Mouse (Mus musculus) midbrain, embryonic 16.5 days (tissue): ENCODE data around the gene Kif18b. TPM values are rescaled to one million over a fixed set of nuclear protein-coding genes. Genes with fewer than 3 reads are reported as not detected.
A peak's percentile ranks its signal among the peaks of the same experiment; 100 is the strongest.

Experiments
- ATAC-seq: fragments of 200-750 bp; cut with Nextera tagmentation; 2 replicates; pipeline ENCODE4 v1.8.0; 2017; ENCODE audit warnings: moderate TSS enrichment
- H3K27ac ChIP-seq: fragments of 300-500 bp; sonication (generic); 2 replicates; pipeline ENCODE4 v1.5.1; 2014; ENCODE audit warnings: mild to moderate bottlenecking, low read length, mixed read lengths
- H3K27me3 ChIP-seq: fragments of 300-500 bp; sonication (generic); 2 replicates; pipeline ENCODE4 v1.6.1; 2014; ENCODE audit warnings: low read depth, low read length, mixed read lengths; ENCODE audit not compliant: control insufficient read depth, insufficient read depth
- H3K36me3 ChIP-seq: fragments of 300-500 bp; sonication (generic); 2 replicates; pipeline ENCODE4 v1.6.1; 2014; ENCODE audit warnings: mild to moderate bottlenecking, low read length, moderate library complexity, mixed read lengths; ENCODE audit not compliant: control insufficient read depth, insufficient read depth
- H3K4me1 ChIP-seq: fragments of 300-500 bp; sonication (generic); 2 replicates; pipeline ENCODE4 v1.6.1; 2014; ENCODE audit warnings: mild to moderate bottlenecking, low read length, mixed read lengths; ENCODE audit not compliant: control insufficient read depth, insufficient read depth
- H3K4me2 ChIP-seq: fragments of 300-500 bp; sonication (generic); 2 replicates; pipeline ENCODE4 v1.6.1; 2014; ENCODE audit warnings: mild to moderate bottlenecking, low read length, mixed read lengths
- H3K4me3 ChIP-seq: fragments of 300-500 bp; sonication (generic); 2 replicates; pipeline ENCODE4 v1.5.1; 2014; ENCODE audit warnings: low read depth, mild to moderate bottlenecking, low read length, moderate library complexity, mixed read lengths
- H3K9ac ChIP-seq: fragments of 300-500 bp; sonication (generic); 2 replicates; pipeline ENCODE4 v1.6.1; 2014; ENCODE audit warnings: low read depth, low read length, mixed read lengths
- H3K9me3 ChIP-seq: fragments of 300-500 bp; sonication (generic); replicated peaks from 2 replicates; pipeline ENCODE4 v1.6.1; 2014; ENCODE audit warnings: mild to moderate bottlenecking, low read length, mixed read lengths; ENCODE audit not compliant: control insufficient read depth, poor library complexity, severe bottlenecking
- WGBS: fragments of 180-500 bp; shearing (Covaris S2); extraction: QIAGEN DNeasy Blood & Tissue Kit; methylation state at CpG from one replicate; pipeline ENCODE4 v1.1.7; 2014; 5-methylcytosine and 5-hydroxymethylcytosine counted together
- polyA plus RNA-seq: library from polyadenylated mRNA; unstranded; fragments of >200 nt; fragmentation: Nextera tagmentation; extraction: Ambion mirVana; gene quantifications from 2 replicates; pipeline ENCODE4 v1.2.1, GENCODE M21; 2015

The Kif18b gene
- polyA plus RNA-seq: 0.75 and 1.4 TPM in 2 replicates

DNA sequence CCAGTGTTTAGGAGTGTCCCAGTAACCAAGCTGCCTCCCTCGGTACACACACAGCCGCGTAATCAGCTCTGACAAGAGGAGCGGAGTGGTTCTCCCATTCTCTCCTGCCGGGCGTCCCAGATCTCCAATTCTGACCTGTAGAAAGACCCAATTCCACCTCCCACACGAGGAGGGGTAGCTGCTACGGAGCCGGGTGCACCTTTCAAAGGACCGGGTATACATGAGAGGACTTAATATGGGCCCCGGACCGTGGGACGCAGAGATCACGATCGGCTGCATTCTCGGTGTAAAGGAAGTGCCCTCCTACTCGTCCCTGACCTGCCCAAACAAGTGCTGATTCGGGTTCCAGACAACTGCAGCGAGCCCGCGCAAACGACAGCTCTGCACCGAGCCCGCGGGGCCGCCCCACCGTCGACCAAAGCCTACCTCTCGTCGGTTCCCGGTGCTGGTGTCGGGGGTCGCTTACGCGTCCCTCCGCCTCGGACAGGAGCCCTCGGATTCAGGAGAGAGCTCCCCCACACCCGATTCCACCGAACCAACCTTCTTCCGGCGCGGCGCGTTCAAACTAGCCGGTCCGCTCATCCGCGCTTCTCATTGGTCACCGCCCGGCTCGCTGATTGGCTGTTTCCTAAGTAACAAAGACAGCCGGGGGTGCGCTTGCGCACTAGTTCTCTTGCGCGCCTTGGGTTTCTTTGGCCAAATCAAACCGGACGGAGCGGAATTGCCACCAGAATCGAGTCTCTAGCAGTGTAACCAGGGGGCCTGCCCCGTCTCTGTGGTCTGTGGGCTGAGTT lies at the start of gene Kif18b:
Kif18b (minus strand) TSS at position 568 of the 794 bp plus-strand sequence.
- Histone ChIP-seq H3K9me3 (no peaks in the 10 kb centered on the region), H3K4me1 (peaks cover 19% of the 10 kb centered on the region), H3K27ac (peak within 1 kb of the TSS; percentile 74), H3K36me3 (no peaks in the 10 kb centered on the region), H3K27me3 (no peaks in the 10 kb centered on the region), H3K9ac (peak within 1 kb of the TSS; percentile 64), H3K4me3 (peak within 1 kb of the TSS; percentile 46), H3K4me2 (peak within 1 kb of the TSS; percentile 86)
- under 1% methylated on average over 62 of the region's 62 CpGs for WGBS
- peak; percentile 87 for ATAC-seq

DNA sequence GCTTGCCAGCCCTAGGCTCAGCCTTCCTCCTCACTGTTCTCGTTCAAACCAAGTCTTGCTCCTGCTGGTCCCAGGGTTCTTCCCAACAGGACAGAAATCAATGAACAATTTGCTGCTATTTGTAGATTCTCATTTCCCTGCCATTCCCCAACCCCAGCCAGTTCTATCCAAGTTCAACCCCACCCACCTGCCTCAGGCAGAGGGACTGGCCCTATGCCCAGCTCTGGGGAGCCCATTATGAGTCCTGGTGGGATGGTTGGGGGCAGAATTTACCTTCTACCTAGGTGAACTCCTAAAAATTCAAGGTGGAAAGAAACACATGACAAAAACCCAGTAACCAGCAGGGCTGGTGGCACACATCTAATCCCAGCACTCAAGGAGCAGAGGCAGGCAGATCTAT lies 47.4 kb upstream of the Kif18b start:
- Histone ChIP-seq H3K9ac (no peak overlapping the region), H3K36me3 (no peaks in the 10 kb centered on the region), H3K4me1 (no peaks in the 10 kb centered on the region), H3K9me3 (no peaks in the 10 kb centered on the region), H3K27me3 (no peaks in the 10 kb centered on the region; the same call in 1 of the 2 replicates), H3K4me2 (no peak overlapping the region), H3K4me3 (no peak overlapping the region), H3K27ac (no peak overlapping the region)
- no peak for ATAC-seq
- WGBS: 59% methylated on average over 1 of the region's 1 CpGs

DNA sequence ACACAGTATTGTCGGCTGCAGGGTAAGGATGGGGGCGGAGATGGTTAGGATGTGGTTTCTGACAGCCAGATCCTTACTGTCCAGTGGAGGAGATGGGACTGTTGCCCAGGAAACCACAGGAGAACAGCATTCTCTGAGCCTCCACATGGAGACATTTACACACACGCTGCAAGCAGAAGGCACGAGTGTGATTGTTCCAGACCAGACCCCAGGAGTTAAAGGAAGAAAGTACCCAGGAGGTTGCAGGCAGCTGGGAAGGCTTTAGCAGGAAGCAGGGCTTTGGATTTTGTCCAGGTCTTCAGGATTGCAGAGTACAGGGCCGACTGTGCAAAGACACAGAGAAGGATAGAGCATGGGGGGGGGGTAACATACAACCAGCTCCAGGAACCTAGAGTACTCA lies 46.7 kb upstream of the Kif18b start:
- Histone ChIP-seq H3K27me3 (no peaks in the 10 kb centered on the region; the same call in 1 of the 2 replicates), H3K9me3 (no peaks in the 10 kb centered on the region), H3K9ac (no peak overlapping the region), H3K36me3 (no peaks in the 10 kb centered on the region), H3K4me1 (no peaks in the 10 kb centered on the region), H3K4me3 (no peak overlapping the region), H3K4me2 (no peak overlapping the region), H3K27ac (no peak overlapping the region)
- ATAC-seq: no peak
- WGBS: 40% methylated on average over 5 of the region's 5 CpGs

DNA sequence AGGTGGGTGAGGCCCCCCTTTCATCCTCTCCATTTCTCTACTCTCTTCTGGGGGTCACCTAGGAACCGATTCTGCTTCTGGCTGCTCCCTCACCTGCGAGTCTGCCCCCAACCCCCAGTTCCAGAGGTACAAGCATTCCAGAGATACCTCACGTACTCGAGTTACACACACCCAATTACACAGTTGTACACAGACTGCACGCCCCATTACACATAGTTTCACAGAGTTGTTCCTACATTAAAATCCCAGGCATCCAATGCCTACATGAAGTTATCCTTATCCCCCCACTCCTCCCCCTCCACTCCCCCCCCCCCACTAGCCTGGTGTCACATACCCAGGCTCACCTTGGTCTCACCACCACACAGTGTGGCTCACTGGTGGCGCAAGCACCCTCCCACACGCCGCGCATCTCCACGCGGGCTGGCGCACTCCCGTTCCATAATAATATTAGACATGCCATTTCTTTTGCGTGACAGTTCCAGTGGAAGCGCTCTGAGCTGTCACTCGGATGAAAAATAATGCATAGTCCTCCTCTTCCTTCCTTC lies 39.7 kb upstream of the Kif18b start:
- no peaks in the 10 kb centered on the region for H3K36me3 ChIP-seq
- ATAC-seq: peak; percentile 25; the same call in 1 of the 2 replicates
- no peak overlapping the region for H3K4me2 ChIP-seq
- H3K9ac ChIP-seq: no peak overlapping the region
- peak overlapping the region; percentile 81; the same call in 1 of the 2 replicates for H3K27ac ChIP-seq
- WGBS: 67% methylated on average over 14 of the region's 16 CpGs
- peaks cover 19% of the 10 kb centered on the region for H3K4me1 ChIP-seq
- H3K4me3 ChIP-seq: no peak overlapping the region
- no peaks in the 10 kb centered on the region for H3K27me3 ChIP-seq
- no peaks in the 10 kb centered on the region for H3K9me3 ChIP-seq

DNA sequence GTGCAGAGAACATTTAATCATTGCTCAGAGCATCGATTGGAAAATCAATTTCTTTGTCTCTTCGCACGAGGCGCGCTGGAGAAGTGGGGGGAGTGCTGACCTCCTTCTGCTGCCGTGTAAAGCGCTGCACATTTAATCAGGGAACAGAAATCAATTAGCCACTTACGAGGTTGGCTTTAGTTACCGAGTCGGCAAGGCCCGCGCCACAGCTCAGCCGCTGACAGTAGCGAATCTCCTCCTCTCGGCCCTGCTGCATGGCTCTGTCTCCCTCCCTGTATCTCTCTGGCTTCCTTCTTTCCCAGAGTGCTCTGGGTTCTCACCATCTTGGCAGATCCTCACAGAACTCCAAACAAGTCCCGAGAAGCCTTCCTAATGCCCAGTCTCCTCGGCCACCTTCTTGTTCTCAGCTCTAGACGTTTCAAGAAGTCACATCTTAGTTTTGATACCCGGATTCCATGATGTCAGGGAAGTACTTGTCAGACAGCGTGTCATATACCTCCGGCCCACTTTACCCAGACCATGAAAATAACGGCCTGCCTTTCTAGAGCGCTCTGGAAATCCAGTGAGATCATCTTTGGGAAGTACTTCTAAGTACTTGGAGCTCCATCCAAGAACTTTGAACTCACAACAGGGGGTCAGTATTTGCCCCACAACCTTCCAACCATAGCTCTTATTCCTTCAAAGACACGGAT lies 39.1 kb upstream of the Kif18b start:
- peak overlapping the region; percentile 55 for H3K9ac ChIP-seq
- peak; percentile 49; the same call in 1 of the 2 replicates for ATAC-seq
- peak overlapping the region; percentile 48 for H3K4me2 ChIP-seq
- 18% methylated on average over 24 of the region's 24 CpGs for WGBS
- no peak overlapping the region for H3K4me3 ChIP-seq
- no peaks in the 10 kb centered on the region for H3K27me3 ChIP-seq
- H3K4me1 ChIP-seq: peaks cover 19% of the 10 kb centered on the region
- no peaks in the 10 kb centered on the region for H3K36me3 ChIP-seq
- H3K9me3 ChIP-seq: no peaks in the 10 kb centered on the region
- peak overlapping the region; percentile 81 for H3K27ac ChIP-seq

DNA sequence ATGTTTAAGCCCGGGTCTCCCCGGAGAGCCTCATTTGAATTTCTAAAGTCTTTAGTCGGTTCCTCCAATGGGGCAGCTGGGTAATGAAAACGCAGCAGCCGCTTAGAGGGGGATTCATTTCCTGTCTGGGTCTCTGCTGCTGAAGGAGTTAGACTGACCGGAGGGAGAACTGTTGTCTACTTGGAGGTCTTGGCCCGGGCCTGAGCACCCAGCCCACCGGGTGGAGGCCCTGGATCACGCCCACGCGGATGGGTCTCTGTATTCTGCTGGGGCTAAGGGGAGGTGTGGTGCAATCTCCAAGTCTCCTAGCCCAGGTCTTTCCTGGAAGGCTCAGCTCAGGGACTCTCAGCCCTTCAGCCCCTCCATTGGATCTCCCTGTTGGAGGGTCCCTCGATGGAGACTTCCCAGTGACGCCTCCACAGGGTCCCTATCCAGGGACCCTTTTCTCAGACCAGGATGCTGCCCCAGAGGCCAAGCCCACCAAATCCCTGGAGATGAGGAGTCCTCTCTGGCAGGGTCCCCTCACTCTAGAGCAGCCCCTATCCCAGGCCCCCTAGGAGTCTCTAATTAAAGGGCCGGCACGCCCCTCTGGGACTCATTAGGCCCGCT lies 38.4 kb upstream of the Kif18b start:
- no peaks in the 10 kb centered on the region for H3K27me3 ChIP-seq
- peak overlapping the region; percentile 6; the same call in 1 of the 2 replicates for H3K4me3 ChIP-seq
- WGBS: 2% methylated on average over 16 of the region's 16 CpGs
- no peaks in the 10 kb centered on the region for H3K36me3 ChIP-seq
- peak overlapping the region; percentile 81 for H3K27ac ChIP-seq
- no peaks in the 10 kb centered on the region for H3K9me3 ChIP-seq
- peak overlapping the region; percentile 55 for H3K9ac ChIP-seq
- peak; percentile 64; the same call in 1 of the 2 replicates for ATAC-seq
- peaks cover 19% of the 10 kb centered on the region for H3K4me1 ChIP-seq
- H3K4me2 ChIP-seq: peak overlapping the region; percentile 48

DNA sequence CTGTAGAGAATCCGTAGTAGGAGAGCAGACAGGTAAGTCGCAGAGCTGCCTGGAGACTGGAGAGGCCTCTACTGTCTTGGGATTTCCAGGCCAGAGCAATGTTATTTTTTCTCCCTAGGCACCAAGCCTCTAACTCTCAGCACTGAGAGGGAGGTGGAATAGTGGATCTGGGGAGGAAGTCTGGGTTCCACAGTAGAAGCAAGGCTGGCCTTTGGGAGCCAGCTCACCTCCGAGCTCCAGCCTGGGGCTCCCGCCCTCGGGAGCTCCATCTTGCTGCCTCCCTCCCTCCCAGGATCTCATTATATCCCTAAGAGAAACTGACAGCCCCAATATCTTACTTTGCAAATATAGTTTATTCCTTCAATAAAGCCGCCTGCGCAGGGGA lies 37.9 kb upstream of the Kif18b start:
- Histone ChIP-seq H3K9me3 (no peaks in the 10 kb centered on the region), H3K27me3 (no peaks in the 10 kb centered on the region), H3K9ac (peak overlapping the region; percentile 55; the same call in 1 of the 2 replicates), H3K36me3 (no peaks in the 10 kb centered on the region), H3K4me3 (no peak overlapping the region; the same call in 1 of the 2 replicates), H3K4me1 (peaks cover 19% of the 10 kb centered on the region), H3K4me2 (peak overlapping the region; percentile 48), H3K27ac (peak overlapping the region; percentile 45; the same call in 1 of the 2 replicates)
- no peak for ATAC-seq
- WGBS: 18% methylated on average over 7 of the region's 7 CpGs

DNA sequence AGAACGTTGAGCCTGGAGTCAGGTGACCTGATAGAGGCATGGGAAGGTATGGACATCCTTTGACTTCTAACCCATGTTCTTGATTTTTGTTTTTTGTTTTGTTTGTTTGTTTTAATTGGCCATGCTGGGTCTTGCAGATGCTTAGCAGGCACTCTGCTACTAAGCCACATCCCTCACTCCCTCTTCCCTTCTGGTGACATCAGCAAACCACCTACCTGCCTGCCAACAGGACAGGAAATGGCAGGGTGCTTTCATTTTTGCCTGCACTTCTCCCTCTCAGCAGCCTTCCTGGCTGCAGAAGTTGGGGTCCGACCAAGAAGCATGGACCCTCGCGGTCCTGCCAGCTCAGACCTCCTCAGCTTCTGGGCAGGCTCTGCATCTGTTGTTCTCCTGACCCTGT lies 36.2 kb upstream of the Kif18b start:
- H3K27ac ChIP-seq: no peak overlapping the region
- H3K9ac ChIP-seq: no peak overlapping the region
- H3K4me2 ChIP-seq: no peak overlapping the region
- H3K27me3 ChIP-seq: no peaks in the 10 kb centered on the region
- peaks cover 23% of the 10 kb centered on the region for H3K4me1 ChIP-seq
- 98% methylated on average over 4 of the region's 4 CpGs for WGBS
- H3K36me3 ChIP-seq: no peaks in the 10 kb centered on the region
- no peak overlapping the region for H3K4me3 ChIP-seq
- no peaks in the 10 kb centered on the region for H3K9me3 ChIP-seq
- no peak for ATAC-seq
